Mouse (Mus musculus): ENCODE data around the gene Zdhhc4. TPM values are rescaled to one million over a fixed set of nuclear protein-coding genes. Genes with fewer than 3 reads are reported as not detected.

Zdhhc4 gene
- polyA plus RNA-seq, 1 experiment from 2014 or later, result 31.4 TPM

DNA sequence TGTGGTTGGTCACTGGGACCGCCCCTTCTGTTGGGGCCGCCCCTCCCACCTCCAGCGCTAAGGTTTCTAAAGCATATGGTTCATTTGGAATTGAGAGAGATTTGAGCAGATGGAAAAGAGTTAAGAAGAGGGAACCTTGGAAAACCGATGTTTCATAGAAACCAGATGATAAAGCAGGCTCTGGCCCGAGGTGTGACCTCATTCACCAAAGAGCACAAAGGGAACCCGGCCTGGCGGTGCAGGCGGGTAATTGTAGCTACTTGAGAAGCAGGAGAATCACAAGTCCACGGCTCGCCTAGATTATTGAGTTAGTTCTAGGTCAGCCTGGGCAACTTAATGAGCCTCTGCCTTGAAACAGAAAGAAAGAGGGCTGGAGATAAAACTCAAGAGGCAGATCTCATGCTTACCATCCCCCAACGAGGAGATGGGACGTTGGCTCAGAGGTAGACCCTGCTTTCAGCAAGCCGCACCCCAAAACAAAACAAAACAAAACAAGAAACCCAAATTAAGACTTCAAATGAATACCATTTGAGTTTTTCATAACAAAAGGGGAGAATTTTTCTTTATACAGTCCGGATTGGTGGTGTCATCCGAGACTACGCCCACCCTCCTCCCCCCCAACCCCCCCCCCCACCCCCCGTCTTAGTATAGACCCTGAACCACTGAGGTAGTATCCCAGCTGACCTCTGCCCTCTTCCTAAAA lies 27.8 kb upstream of the Zdhhc4 start, which contains the start of gene Grid2ip:
TSS of gene Grid2ip (plus strand) at position 653 of the 703 bp plus-strand sequence.
- no peak within 1 kb of the TSS for H3K27ac ChIP-seq
- WGBS (ENCODE audit: missing documents), result 40% methylated on average over 15 of the region's 17 CpGs
- no peaks in the 10 kb centered on the region for H3K79me2 ChIP-seq (ENCODE audit: inconsistent target)
- H3K4me3 ChIP-seq (ENCODE audit: inconsistent target), result no peak within 1 kb of the TSS
- no peaks in the 10 kb centered on the region for H3K36me3 ChIP-seq (ENCODE audit: inconsistent target)

DNA sequence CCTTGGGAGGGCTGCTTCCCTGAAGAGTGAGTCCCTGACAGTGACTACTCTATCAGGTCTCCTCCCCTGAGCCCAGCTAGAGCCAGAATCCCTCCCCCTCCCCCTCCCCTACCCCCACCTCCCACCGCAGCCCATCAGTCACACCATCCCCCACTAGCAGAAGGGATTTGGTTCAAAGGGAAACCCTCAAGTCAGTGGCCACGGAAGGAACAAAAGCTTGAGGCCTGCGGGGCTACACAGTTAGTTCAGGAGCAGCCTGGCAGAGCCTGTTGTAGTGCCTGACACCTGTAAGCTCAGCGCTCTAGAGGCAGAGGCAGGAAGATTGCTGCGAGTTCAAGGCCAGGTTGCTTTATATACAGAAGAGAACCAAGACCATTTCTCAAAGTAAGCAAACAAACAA lies 27.0 kb upstream of the Zdhhc4 start:
- 36% methylated on average over 5 of the region's 5 CpGs for WGBS (ENCODE audit: missing documents)
- H3K79me2 ChIP-seq (ENCODE audit: inconsistent target), result no peaks in the 10 kb centered on the region
- no peak overlapping the region for H3K27ac ChIP-seq
- H3K4me3 ChIP-seq (ENCODE audit: inconsistent target), result no peak overlapping the region
- no peaks in the 10 kb centered on the region for H3K36me3 ChIP-seq (ENCODE audit: inconsistent target)

DNA sequence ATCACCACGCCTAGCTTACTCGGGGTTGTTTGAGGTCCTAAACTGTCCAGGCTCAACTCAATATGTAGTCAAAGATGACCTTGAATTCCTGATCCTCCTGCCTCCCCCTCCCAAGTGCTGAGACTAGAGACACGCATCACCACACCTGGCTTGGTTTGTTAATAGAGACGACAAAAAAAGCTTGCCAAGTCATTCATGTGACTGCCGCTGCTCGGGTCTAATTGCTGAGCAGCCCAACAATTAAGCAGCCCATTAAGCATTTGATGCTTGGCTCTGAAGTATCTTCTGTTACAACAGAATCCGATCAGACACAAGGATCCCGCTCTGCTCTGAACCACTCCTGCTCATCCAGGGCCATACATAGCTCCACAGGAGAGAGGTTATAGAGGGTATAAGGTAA lies 17.3 kb upstream of the Zdhhc4 start:
- 83% methylated on average over 8 of the region's 8 CpGs for WGBS (ENCODE audit: missing documents)
- Histone ChIP-seq H3K79me2 (ENCODE audit: inconsistent target) (no peaks in the 10 kb centered on the region), H3K27ac (no peak overlapping the region), H3K36me3 (ENCODE audit: inconsistent target) (no peaks in the 10 kb centered on the region), H3K4me3 (ENCODE audit: inconsistent target) (no peak overlapping the region)

DNA sequence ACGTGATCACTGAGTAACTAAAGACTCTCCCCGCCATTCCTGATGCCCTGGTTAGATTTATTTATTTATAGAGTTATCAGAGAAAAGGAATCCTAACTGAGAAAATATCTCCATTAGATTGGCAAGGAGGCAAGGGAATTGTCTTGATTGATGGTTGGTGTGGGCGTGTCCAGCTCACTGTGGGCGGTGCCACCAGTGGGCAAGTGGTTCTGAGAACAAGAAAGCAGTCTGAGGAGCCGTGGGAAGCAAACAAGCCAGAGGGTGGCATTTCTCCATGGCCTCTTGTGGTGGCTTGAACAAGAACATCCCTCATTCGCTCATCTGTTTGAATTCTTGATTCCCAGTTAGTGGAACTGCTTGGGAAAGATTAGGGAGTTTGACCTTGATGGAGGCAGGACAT lies 10.5 kb upstream of the Zdhhc4 start:
- no peaks in the 10 kb centered on the region for H3K79me2 ChIP-seq (ENCODE audit: inconsistent target)
- 54% methylated on average over 6 of the region's 6 CpGs for WGBS (ENCODE audit: missing documents)
- H3K36me3 ChIP-seq (ENCODE audit: inconsistent target), result no peaks in the 10 kb centered on the region
- no peak overlapping the region for H3K4me3 ChIP-seq (ENCODE audit: inconsistent target)
- no peak overlapping the region for H3K27ac ChIP-seq

DNA sequence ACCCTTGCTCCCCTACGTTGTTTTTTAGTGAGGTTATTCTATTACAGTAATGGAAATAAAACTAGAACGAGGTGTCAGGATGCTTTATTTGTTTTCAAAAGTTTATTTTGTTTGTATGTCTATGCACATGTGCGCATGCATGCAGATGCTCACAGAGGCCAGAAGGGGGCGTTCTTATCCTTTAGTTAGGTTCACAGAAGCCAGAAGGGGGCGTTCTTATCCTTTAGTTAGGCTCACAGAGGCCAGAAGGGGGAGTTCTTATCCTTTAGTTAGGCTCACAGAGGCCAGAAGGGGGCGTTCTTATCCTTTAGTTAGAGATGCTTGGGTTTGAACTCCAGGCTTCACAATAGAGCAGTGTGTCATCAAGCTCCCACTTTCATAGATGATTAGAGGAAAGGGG lies 7.5 kb upstream of the Zdhhc4 start:
- Histone ChIP-seq H3K36me3 (ENCODE audit: inconsistent target) (no peaks in the 10 kb centered on the region), H3K27ac (no peak overlapping the region), H3K79me2 (ENCODE audit: inconsistent target) (no peaks in the 10 kb centered on the region), H3K4me3 (ENCODE audit: inconsistent target) (no peak overlapping the region)
- 73% methylated on average over 6 of the region's 6 CpGs for WGBS (ENCODE audit: missing documents)

DNA sequence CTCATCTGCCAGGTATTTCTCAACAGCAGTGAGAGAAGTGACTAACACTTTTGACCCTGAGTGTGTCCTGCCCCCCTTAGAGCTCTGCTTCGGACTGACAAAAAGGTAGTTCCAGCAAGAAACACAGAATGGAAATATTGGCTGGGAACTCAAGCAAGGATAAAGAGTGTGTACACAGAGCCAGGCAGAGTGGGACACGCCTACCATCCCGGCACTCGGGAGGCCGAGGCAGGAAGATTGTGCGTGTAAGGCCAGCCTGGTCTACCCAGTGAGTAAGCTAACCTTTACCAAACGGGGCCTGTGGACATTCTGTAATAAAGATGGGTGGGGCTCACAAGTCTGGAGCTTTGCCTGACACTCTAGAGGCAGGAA lies 6.0 kb upstream of the Zdhhc4 start:
- no peaks in the 10 kb centered on the region for H3K36me3 ChIP-seq (ENCODE audit: inconsistent target)
- 60% methylated on average over 7 of the region's 7 CpGs for WGBS (ENCODE audit: missing documents)
- no peak overlapping the region for H3K4me3 ChIP-seq (ENCODE audit: inconsistent target)
- H3K27ac ChIP-seq, result no peak overlapping the region
- no peaks in the 10 kb centered on the region for H3K79me2 ChIP-seq (ENCODE audit: inconsistent target)

DNA sequence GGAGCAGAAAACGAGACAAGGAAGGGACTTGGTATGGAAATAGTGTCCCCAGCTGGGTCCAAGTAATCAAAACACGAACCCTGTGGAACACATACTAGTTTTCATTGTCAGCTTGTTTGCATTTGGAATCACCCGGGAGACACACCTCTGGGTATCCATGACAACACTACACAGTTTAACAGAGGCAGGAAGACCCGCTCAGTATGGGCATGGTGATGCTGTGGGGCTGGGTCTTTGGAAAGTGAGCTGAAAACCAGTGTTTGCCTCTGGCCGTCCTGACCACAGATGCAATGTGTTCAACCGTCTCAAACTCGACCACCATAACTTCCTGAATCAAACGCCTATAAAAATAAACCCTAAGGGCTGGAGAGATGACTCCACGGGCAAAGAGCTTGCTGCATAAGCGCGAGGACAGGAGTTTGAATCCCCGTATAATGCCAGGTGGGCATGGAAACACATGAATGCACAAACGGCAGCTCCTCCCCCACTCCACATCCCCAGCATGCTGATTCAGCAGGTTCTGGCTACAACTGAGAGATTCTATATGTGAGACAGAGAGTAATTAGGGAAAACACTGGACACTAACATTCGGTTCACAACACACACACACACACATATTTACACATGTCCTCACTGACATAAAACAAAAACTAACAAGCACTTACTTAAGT lies 5.5 kb upstream of the Zdhhc4 start:
- Histone ChIP-seq H3K27ac (no peak overlapping the region), H3K36me3 (ENCODE audit: inconsistent target) (no peaks in the 10 kb centered on the region), H3K4me3 (ENCODE audit: inconsistent target) (no peak overlapping the region), H3K79me2 (ENCODE audit: inconsistent target) (no peaks in the 10 kb centered on the region)
- 38% methylated on average over 14 of the region's 14 CpGs for WGBS (ENCODE audit: missing documents)

DNA sequence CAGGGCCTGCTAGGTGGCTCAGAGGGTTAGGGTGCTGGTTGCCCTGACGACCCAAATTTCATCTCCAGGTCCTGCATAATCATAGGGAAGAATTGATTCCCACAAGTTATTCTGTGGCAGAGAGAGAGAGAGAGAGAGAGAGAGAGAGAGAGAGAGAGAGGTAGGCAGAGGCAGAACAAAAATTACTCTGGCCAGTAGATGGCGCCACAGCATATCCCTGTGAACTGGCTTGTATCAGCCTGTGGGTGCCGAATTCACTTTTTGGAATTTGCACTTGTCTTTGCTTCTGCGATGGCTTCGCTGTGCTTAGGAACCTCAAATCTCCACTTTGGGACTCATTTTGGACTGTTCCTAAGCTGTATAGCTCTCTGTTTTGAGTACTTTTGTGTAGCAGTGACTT lies 4.8 kb upstream of the Zdhhc4 start:
- no peak overlapping the region for H3K27ac ChIP-seq
- H3K4me3 ChIP-seq (ENCODE audit: inconsistent target), result no peak overlapping the region
- peaks cover under 1% of the 10 kb centered on the region; the same call in 1 of the 2 replicates for H3K79me2 ChIP-seq (ENCODE audit: inconsistent target)
- 8% methylated on average over 5 of the region's 5 CpGs for WGBS (ENCODE audit: missing documents)
- H3K36me3 ChIP-seq (ENCODE audit: inconsistent target), result no peaks in the 10 kb centered on the region

DNA sequence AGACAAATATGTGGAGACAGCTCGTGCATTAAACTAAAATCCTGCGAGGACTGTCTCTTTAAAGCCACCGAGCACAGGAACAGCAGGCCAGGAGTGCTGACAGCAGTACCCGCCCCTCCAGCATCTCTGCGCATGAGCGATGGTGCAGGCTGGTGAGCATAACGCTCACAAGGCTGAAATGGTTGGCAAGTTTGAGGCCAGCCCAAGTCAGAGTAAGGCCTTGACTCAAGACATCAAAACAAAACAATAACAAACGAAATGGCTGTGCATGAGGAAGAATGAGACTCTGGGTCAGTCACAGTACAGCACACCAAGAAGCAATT lies 11.8 kb downstream of the Zdhhc4 start:
- peaks cover 49% of the 10 kb centered on the region for H3K36me3 ChIP-seq (ENCODE audit: inconsistent target)
- no peak overlapping the region for H3K27ac ChIP-seq
- no peak overlapping the region for H3K4me3 ChIP-seq (ENCODE audit: inconsistent target)
- H3K79me2 ChIP-seq (ENCODE audit: inconsistent target), result peaks cover 16% of the 10 kb centered on the region
- 85% methylated on average over 8 of the region's 8 CpGs for WGBS (ENCODE audit: missing documents)

DNA sequence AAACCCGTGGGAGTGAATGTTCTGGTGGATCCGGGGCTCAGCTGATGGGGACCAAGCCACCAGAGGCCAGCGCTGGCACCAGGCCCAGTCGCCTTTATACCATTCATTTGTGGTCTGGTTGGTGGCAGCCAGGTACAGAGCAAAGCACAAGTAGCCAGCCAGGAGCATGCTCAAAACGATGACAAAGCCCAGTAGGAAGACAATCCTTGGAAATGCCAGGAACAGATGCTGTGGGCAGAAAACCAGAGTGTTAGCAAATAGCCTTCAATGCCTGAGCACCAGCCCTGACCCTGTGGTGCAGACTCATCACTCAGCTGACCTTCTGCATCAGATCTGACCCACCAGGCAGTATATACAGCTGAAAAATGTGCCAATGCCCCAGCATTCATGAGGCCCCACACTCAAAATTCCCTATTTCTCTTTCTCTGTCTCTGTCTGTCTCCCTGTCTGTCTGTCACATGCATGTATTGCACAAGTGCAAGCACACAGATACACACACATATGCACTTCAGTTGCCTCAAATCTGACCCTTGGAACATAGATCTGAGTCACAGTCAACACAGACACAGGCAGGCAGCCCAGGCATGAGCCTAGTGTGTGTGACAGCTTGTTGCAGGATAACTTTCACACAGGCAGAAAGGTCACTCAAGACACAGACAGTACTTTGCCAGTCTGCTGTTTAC lies 12.3 kb downstream of the Zdhhc4 start:
- peaks cover 17% of the 10 kb centered on the region for H3K79me2 ChIP-seq (ENCODE audit: inconsistent target)
- no peak overlapping the region for H3K4me3 ChIP-seq (ENCODE audit: inconsistent target)
- 97% methylated on average over 3 of the region's 5 CpGs for WGBS (ENCODE audit: missing documents)
- peaks cover 45% of the 10 kb centered on the region for H3K36me3 ChIP-seq (ENCODE audit: inconsistent target)
- H3K27ac ChIP-seq, result no peak overlapping the region

DNA sequence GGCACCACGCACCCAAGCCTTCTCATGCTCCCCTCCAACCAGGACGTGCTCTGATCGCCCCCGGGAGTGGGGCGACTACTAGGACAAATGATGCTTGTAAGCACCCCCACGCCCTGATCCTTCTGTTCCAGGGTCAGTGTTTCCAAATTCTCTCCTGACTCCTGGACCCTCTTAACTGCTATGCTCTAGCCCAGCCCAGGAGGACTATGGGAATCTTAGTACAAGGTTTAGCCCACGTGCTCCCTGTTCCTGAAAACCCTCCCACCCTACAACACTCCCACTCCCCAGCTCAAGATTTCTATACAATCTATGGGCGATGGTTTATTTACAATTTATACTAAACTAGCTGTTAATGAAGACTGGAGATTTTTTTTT lies 13.6 kb downstream of the Zdhhc4 start:
- H3K36me3 ChIP-seq (ENCODE audit: inconsistent target), result peaks cover 50% of the 10 kb centered on the region
- H3K27ac ChIP-seq, result no peak overlapping the region
- no peak overlapping the region for H3K4me3 ChIP-seq (ENCODE audit: inconsistent target)
- H3K79me2 ChIP-seq (ENCODE audit: inconsistent target), result peaks cover 29% of the 10 kb centered on the region
- 26% methylated on average over 8 of the region's 8 CpGs for WGBS (ENCODE audit: missing documents)

DNA sequence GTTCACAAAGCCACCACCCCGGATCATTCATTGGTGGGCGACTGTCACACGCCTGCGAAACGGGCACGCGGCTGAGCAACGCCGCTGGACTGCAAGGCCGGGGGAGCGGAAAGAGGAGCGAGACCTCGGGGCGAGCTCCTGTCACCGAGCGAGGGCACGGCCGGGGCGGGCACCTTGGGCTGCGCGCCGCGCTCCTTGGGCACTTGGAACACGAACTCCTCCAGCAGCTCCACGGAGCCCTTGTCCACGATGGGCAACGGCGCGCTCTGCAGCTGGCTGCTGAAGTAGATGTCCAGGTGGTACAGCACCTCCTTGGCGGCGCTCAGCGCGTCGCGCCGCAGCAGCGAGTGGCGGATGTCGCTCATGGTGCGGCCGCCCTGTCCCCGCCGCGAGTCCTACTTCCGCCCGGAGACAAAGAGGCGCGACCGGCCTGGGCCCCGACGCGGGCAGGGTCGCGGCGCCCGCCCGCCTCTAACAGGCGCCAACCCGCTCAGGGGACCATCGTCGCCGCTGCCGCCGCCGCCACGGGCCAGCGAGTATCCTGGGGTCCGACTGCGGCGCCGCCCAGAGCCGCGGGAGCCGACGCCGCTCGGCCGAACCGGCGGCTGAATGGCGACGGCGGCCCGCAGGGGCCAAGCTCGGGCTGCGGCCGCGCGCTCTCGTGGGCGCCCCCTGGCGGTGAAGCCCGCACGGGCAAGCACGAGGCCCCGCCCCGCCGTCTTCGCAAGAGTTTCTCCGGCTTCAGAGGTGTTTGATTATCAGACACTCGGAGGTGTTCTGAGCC lies 14.1 kb downstream of the Zdhhc4 start, which contains the start of gene E130309D02Rik:
TSS of gene E130309D02Rik (minus strand) at position 631 of the 784 bp plus-strand sequence.
- peak within 1 kb of the TSS; percentile 47 for H3K4me3 ChIP-seq (ENCODE audit: inconsistent target)
- peaks cover 50% of the 10 kb centered on the region for H3K36me3 ChIP-seq (ENCODE audit: inconsistent target)
- H3K79me2 ChIP-seq (ENCODE audit: inconsistent target), result peaks cover 35% of the 10 kb centered on the region
- H3K27ac ChIP-seq, result no peak within 1 kb of the TSS
- WGBS (ENCODE audit: missing documents), result 1% methylated on average over 79 of the region's 101 CpGs

DNA sequence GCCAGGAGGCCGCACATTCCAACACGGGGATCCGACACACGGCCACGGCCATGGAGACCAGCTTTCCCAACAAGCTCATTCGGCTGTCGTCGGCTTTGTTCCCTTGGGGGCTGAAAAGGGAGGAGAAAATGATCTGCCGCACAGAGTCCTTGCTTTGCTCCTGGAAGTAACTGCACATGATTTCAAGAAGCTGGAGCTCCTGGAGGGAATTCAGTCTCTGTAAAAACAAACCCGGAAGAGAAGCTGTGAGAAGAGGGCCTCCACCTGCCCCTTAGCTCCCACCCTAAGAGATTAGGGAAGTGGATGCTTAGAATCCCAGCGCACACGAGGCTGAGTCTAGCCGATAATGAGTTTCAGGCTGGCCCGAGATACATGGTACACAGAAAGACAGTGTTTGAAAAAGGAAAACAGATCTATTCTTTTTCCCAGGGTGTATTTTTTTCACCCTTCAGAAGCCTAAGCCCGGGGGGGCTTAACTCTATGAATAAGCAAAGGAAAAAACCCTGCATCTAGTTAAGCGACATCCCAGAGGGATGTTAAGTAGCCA lies 14.8 kb downstream of the Zdhhc4 start:
- H3K27ac ChIP-seq, result no peak overlapping the region
- H3K36me3 ChIP-seq (ENCODE audit: inconsistent target), result peaks cover 52% of the 10 kb centered on the region
- 23% methylated on average over 16 of the region's 16 CpGs for WGBS (ENCODE audit: missing documents)
- H3K4me3 ChIP-seq (ENCODE audit: inconsistent target), result peak overlapping the region; percentile 47
- peaks cover 41% of the 10 kb centered on the region for H3K79me2 ChIP-seq (ENCODE audit: inconsistent target)

DNA sequence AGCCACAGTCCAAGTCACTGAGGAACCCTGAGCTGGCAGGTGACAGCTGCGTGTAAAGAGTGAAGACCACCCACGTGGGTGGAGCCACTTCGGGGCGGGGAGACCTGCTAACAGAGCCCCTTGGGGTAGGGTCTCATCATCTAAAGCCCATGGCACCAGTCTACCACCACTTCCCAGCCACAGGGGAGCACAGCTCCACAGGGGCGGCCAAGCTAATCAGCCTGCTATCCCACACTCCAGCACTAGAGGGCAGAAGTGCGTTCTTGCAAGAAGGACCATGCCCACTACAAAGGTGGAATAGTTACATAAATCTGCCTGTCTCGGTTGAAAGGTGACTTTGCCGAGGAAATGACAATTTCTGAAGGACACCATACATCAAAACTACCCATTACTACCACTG lies 17.2 kb downstream of the Zdhhc4 start:
- WGBS (ENCODE audit: missing documents), result 60% methylated on average over 8 of the region's 8 CpGs
- Histone ChIP-seq H3K79me2 (ENCODE audit: inconsistent target) (peaks cover 65% of the 10 kb centered on the region), H3K36me3 (ENCODE audit: inconsistent target) (peaks cover 53% of the 10 kb centered on the region), H3K27ac (no peak overlapping the region), H3K4me3 (ENCODE audit: inconsistent target) (no peak overlapping the region)
